Mouse (Mus musculus): ENCODE measurements around the gene 1700031F05Rik. TPM values are rescaled to one million over a fixed set of nuclear protein-coding genes. Genes with fewer than 3 reads are reported as not detected.
"Not testable (repeated sequence)": the region's sequence is repeated elsewhere in the genome, so short reads cannot be mapped to it uniquely, and the experiment has no call there.

1700031F05Rik gene
- not detected in 2 replicates for polyA plus RNA-seq (2012; rRNA removed)
- not detected in 2 replicates for polyA plus RNA-seq (2014; fragmentation: Nextera tagmentation; extraction: Ambion mirVana)

DNA sequence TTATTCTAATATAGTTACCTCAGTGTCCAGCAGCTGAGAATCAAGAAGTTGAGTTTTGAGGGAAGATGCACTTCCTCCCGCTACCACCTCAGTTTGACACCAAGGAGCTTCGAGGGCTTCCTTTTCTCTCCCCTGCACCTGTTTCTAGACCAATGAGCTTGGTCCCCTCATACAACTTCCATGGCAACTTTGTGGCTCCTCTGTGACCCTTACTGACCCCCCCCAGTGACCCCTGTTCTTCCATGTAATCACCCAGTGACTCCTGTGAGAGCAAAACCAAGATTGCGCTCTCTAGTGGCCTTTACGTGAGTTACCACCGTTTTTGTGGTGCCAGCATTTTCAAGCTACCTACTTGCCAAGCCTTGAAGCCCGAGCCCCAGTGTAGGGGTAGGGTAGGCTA, at the start of gene 1700031F05Rik:
Gene 1700031F05Rik, minus strand, starts transcription at position 101 of the 400 bp plus-strand sequence.
- Histone ChIP-seq H3K4me2 (ENCODE audit: low read depth) (no peak within 1 kb of the TSS), H3K36me3 (replicated peaks; ENCODE audit: control insufficient read depth, insufficient read depth, low read depth) (no peaks in the 10 kb centered on the region), H3K4me1 (replicated peaks; ENCODE audit: control insufficient read depth in 2 of 2, insufficient read depth in 2 of 2, low read length in 1 of 2) (no peaks in the 10 kb centered on the region), H3K9ac (replicated peaks) (no peak within 1 kb of the TSS), H3K27me3 (ENCODE audit: control insufficient read depth, insufficient read depth, low read length) (no peaks in the 10 kb centered on the region), H3K4me3 (ENCODE audit: insufficient read depth in 1 of 2, low read depth in 2 of 2, low read length in 2 of 2) (no peak within 1 kb of the TSS), H3K9me3 (ENCODE audit: control insufficient read depth, low read length) (no peaks in the 10 kb centered on the region), H3K27ac (no peak within 1 kb of the TSS)
- DNase-seq (ENCODE audit: low read depth in 3 of 3, low spot score in 3 of 3): no peak
- TF ChIP-seq CTCF (IDR thresholded peaks at IDR 0.05; ENCODE audit: low read depth): no peak
- no peak for TF ChIP-seq EP300 (IDR thresholded peaks at IDR 0.05; ENCODE audit: low read depth)
- 76% methylated on average over 6 of the region's 6 CpGs for WGBS (ENCODE audit: insufficient replicate concordance)
- no peak for ATAC-seq (ENCODE audit: insufficient read depth)

- 35% methylated on average over 1 of the region's 1 CpGs for WGBS (ENCODE audit: insufficient replicate concordance)
- not testable (repeated sequence) for H3K4me3 ChIP-seq (ENCODE audit: insufficient read depth in 1 of 2, low read depth in 2 of 2, low read length in 2 of 2)
Measured at GRCm38 (mm10) chrX:102914823-102915222, 47.1 kb upstream of the 1700031F05Rik start.

GRCm38 (mm10) chrX:102908587-102908986, 40.8 kb upstream of the 1700031F05Rik start, which contains the start of the genes Dmrtc1a and 1700011M02Rik:
Dmrtc1a (minus strand) TSS chrX:102908687.
1700011M02Rik (plus strand) TSS chrX:102908905.
- not testable (repeated sequence) for H3K36me3 ChIP-seq (replicated peaks; ENCODE audit: control insufficient read depth, insufficient read depth, low read depth); H3K9me3 ChIP-seq (ENCODE audit: control insufficient read depth, low read length)
- 63% methylated on average over 4 of the region's 9 CpGs for WGBS (ENCODE audit: insufficient replicate concordance)

More at GRCm38 (mm10) chrX:102914823-102915222, 47.1 kb upstream of the 1700031F05Rik start:
- not testable (repeated sequence) for H3K4me2 ChIP-seq (ENCODE audit: low read depth); ATAC-seq (ENCODE audit: insufficient read depth); H3K9ac ChIP-seq (replicated peaks); DNase-seq (ENCODE audit: low read depth in 3 of 3, low spot score in 3 of 3); H3K27me3 ChIP-seq (ENCODE audit: control insufficient read depth, insufficient read depth, low read length); H3K36me3 ChIP-seq (replicated peaks; ENCODE audit: control insufficient read depth, insufficient read depth, low read depth); H3K4me1 ChIP-seq (replicated peaks; ENCODE audit: control insufficient read depth in 2 of 2, insufficient read depth in 2 of 2, low read length in 1 of 2); H3K9me3 ChIP-seq (ENCODE audit: control insufficient read depth, low read length); H3K27ac ChIP-seq

GRCm38 (mm10) chrX:102854516-102854915, 13.3 kb downstream of the 1700031F05Rik start, which contains the start of gene Dmrtc1c2:
Dmrtc1c2 (minus strand) TSS chrX:102854616.
- H3K27ac ChIP-seq; H3K9me3 ChIP-seq (ENCODE audit: control insufficient read depth, low read length); H3K36me3 ChIP-seq (replicated peaks; ENCODE audit: control insufficient read depth, insufficient read depth, low read depth); H3K4me3 ChIP-seq (ENCODE audit: insufficient read depth in 1 of 2, low read depth in 2 of 2, low read length in 2 of 2); ATAC-seq (ENCODE audit: insufficient read depth); H3K27me3 ChIP-seq (ENCODE audit: control insufficient read depth, insufficient read depth, low read length); H3K9ac ChIP-seq (replicated peaks); DNase-seq (ENCODE audit: low read depth in 3 of 3, low spot score in 3 of 3); H3K4me2 ChIP-seq (ENCODE audit: low read depth); H3K4me1 ChIP-seq (replicated peaks; ENCODE audit: control insufficient read depth in 2 of 2, insufficient read depth in 2 of 2, low read length in 1 of 2): not testable (repeated sequence)
- 80% methylated on average over 1 of the region's 13 CpGs for WGBS (ENCODE audit: insufficient replicate concordance)

More at GRCm38 (mm10) chrX:102908587-102908986, 40.8 kb upstream of the 1700031F05Rik start, which contains the start of the genes Dmrtc1a and 1700011M02Rik:
- DNase-seq (ENCODE audit: low read depth in 3 of 3, low spot score in 3 of 3); H3K4me1 ChIP-seq (replicated peaks; ENCODE audit: control insufficient read depth in 2 of 2, insufficient read depth in 2 of 2, low read length in 1 of 2); H3K27me3 ChIP-seq (ENCODE audit: control insufficient read depth, insufficient read depth, low read length); H3K4me3 ChIP-seq (ENCODE audit: insufficient read depth in 1 of 2, low read depth in 2 of 2, low read length in 2 of 2); H3K27ac ChIP-seq; H3K9ac ChIP-seq (replicated peaks); ATAC-seq (ENCODE audit: insufficient read depth); H3K4me2 ChIP-seq (ENCODE audit: low read depth): not testable (repeated sequence)

DNA sequence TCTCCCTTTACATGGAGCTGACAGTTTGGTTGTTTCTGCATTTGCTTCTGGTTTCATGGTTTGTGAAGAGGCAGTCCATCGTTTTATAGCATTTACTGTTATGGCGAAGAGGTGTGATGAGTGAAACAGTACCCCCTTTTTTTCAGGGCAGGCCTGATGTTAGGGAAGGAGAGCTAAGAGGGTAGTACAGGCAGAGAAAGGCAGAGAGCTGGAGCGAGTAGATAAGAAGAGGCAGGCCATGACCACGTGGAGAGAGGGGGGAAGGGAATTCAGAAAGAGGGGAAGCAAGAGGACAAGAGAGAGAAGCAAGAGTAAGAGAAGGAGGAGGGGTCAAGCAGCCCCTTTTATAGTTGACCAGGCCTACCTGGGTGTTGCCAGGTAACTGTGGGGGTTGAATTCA, 55.5 kb downstream of the 1700031F05Rik start:
- Histone ChIP-seq H3K4me2 (ENCODE audit: low read depth) (no peak overlapping the region), H3K36me3 (replicated peaks; ENCODE audit: control insufficient read depth, insufficient read depth, low read depth) (no peaks in the 10 kb centered on the region), H3K27ac (no peak overlapping the region), H3K9ac (replicated peaks) (no peak overlapping the region), H3K27me3 (ENCODE audit: control insufficient read depth, insufficient read depth, low read length) (no peaks in the 10 kb centered on the region), H3K4me3 (ENCODE audit: insufficient read depth in 1 of 2, low read depth in 2 of 2, low read length in 2 of 2) (no peak overlapping the region), H3K9me3 (ENCODE audit: control insufficient read depth, low read length) (no peaks in the 10 kb centered on the region), H3K4me1 (replicated peaks; ENCODE audit: control insufficient read depth in 2 of 2, insufficient read depth in 2 of 2, low read length in 1 of 2) (no peaks in the 10 kb centered on the region)
- DNase-seq (ENCODE audit: low read depth in 3 of 3, low spot score in 3 of 3): no peak
- WGBS (ENCODE audit: insufficient replicate concordance): 35% methylated on average over 4 of the region's 4 CpGs
- ATAC-seq (ENCODE audit: insufficient read depth): no peak
- no peak for TF ChIP-seq CTCF (IDR thresholded peaks at IDR 0.05; ENCODE audit: low read depth)
- TF ChIP-seq EP300 (IDR thresholded peaks at IDR 0.05; ENCODE audit: low read depth): no peak

Other genes starting within 250 kb of the 1700031F05Rik start
- 0.65 and 0.84 TPM in 2 replicates for gene Phka1, start 223.7 kb downstream of the 1700031F05Rik start, polyA plus RNA-seq (2012; rRNA removed)
- 0.57 and 0.72 TPM in 2 replicates for gene Phka1, start 223.7 kb downstream of the 1700031F05Rik start, polyA plus RNA-seq (2014; fragmentation: Nextera tagmentation; extraction: Ambion mirVana)
- gene Gm3880, start 181.0 kb downstream of the 1700031F05Rik start, polyA plus RNA-seq (2012; rRNA removed): not detected in 2 replicates
- not detected in 2 replicates for gene Gm3880, start 181.0 kb downstream of the 1700031F05Rik start, polyA plus RNA-seq (2014; fragmentation: Nextera tagmentation; extraction: Ambion mirVana)
- gene Gm9112, start 160.3 kb downstream of the 1700031F05Rik start, polyA plus RNA-seq (2012; rRNA removed): not detected in 2 replicates
- gene Gm9112, start 160.3 kb downstream of the 1700031F05Rik start, polyA plus RNA-seq (2014; fragmentation: Nextera tagmentation; extraction: Ambion mirVana): not detected in 2 replicates
- not detected in 2 replicates for gene Dmrtc1b, start 160.1 kb downstream of the 1700031F05Rik start, polyA plus RNA-seq (2012; rRNA removed)
- not detected in 2 replicates for gene Dmrtc1b, start 160.1 kb downstream of the 1700031F05Rik start, polyA plus RNA-seq (2014; fragmentation: Nextera tagmentation; extraction: Ambion mirVana)
- not detected in 2 replicates for gene Dmrtc1c1, start 65.0 kb downstream of the 1700031F05Rik start, polyA plus RNA-seq (2012; rRNA removed)
- gene Dmrtc1c1, start 65.0 kb downstream of the 1700031F05Rik start, polyA plus RNA-seq (2014; fragmentation: Nextera tagmentation; extraction: Ambion mirVana): not detected in 2 replicates
- gene Dmrtc1c2, start 13.4 kb downstream of the 1700031F05Rik start, polyA plus RNA-seq (2012; rRNA removed): not detected in 2 replicates
- not detected in 2 replicates for gene Dmrtc1c2, start 13.4 kb downstream of the 1700031F05Rik start, polyA plus RNA-seq (2014; fragmentation: Nextera tagmentation; extraction: Ambion mirVana)
- gene Dmrtc1a, start 40.7 kb upstream of the 1700031F05Rik start, polyA plus RNA-seq (2012; rRNA removed): not detected in 2 replicates
- gene Dmrtc1a, start 40.7 kb upstream of the 1700031F05Rik start, polyA plus RNA-seq (2014; fragmentation: Nextera tagmentation; extraction: Ambion mirVana): 0.13 TPM in 1 of 2 replicates, not detected in the other
- not detected in 2 replicates for gene 1700011M02Rik, start 40.9 kb upstream of the 1700031F05Rik start, polyA plus RNA-seq (2012; rRNA removed)
- gene 1700011M02Rik, start 40.9 kb upstream of the 1700031F05Rik start, polyA plus RNA-seq (2014; fragmentation: Nextera tagmentation; extraction: Ambion mirVana): not detected in 2 replicates
- not detected in 2 replicates for gene 1700018G05Rik, start 60.4 kb upstream of the 1700031F05Rik start, polyA plus RNA-seq (2012; rRNA removed)
- gene 1700018G05Rik, start 60.4 kb upstream of the 1700031F05Rik start, polyA plus RNA-seq (2014; fragmentation: Nextera tagmentation; extraction: Ambion mirVana): not detected in 2 replicates

Data from liver, embryonic 14.5 days (tissue).